Mouse (Mus musculus) erythroblast, embryonic 14.5 days (primary cell): ENCODE measurements around the gene Panx2. TPM values are rescaled to one million over a fixed set of nuclear protein-coding genes. Genes with fewer than 3 reads are reported as not detected.

Experiments used
- H3K27me3 ChIP-seq: 2 replicates; pipeline ENCODE4 v1.6.1; 2012; ENCODE audit warnings: inconsistent platforms; ENCODE audit not compliant: control insufficient read depth
- H3K36me3 ChIP-seq: 2 replicates; pipeline ENCODE4 v1.6.1; 2012; ENCODE audit warnings: mild to moderate bottlenecking, inconsistent platforms; ENCODE audit not compliant: control insufficient read depth
- H3K4me1 ChIP-seq: 2 replicates; pipeline ENCODE4 v1.6.1; 2012; ENCODE audit warnings: inconsistent platforms; ENCODE audit not compliant: control insufficient read depth
- H3K4me3 ChIP-seq: replicated peaks from 2 replicates; pipeline ENCODE3; 2012; ENCODE audit warnings: moderate library complexity, mild to moderate bottlenecking, inconsistent platforms
- H3K9me3 ChIP-seq: 2 replicates; pipeline ENCODE4 v1.6.1; 2012; ENCODE audit warnings: low read length, inconsistent platforms, mixed read lengths; ENCODE audit not compliant: control insufficient read depth
- GATA1 ChIP-seq: IDR thresholded peaks from 2 replicates; pipeline ENCODE4 v1.6.1; 2012; ENCODE audit warnings: low read length, inconsistent platforms, mixed read lengths
- TAL1 ChIP-seq: IDR thresholded peaks from 3 replicates; pipeline ENCODE4 v1.6.1; 2012; ENCODE audit warnings: low read length, inconsistent platforms, mixed read lengths
- polyA plus RNA-seq: library from polyadenylated mRNA; stranded (reverse); fragments of >175 nt; gene quantifications from 2 replicates; pipeline ENCODE4 v1.2.3, GENCODE M21; 2012

Gene Panx2
- polyA plus RNA-seq = not detected in 2 replicates

DNA sequence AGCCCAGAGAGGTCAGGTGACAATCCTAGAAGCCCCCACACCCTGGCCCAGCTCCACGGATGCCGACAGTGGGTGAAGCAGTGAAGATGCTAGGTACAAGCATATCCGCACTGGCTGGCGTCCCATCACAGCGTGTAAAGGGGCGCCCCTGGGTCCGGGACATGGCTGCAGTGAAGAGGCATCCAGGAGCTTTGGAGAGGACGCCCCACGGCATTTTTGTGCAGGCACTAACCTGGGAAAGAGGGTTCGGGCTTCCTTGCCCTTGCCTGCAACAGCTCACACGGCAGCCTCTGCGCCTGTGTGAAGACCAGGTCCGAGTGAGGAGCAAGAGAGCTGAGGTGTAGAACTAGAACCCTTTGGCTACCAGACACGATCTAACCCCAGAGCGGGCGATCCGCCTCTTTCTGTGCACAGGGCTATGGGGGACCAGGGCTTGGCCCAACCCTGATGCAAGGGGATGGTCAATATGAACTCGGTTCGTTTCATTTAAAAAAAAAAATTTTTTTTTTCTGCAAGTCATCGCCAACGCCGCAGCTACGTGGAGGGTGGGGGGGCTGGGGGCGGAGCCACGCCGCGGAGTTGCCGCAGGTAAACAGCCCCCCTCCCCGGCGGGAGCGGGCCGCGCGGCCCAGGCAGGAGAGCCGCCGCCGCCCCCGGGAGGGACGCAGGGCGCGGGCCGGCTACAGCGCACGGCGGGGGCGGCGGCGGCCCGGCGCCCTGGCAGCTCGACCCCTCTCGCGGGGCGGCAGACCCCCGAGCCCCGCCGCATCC is at the start of gene Panx2:
Gene Panx2 (plus strand): TSS at position 574 of the 771 bp plus-strand sequence.
- TF ChIP-seq GATA1 (no peak), TAL1 (no peak)
- Histone ChIP-seq H3K4me3 (no peak within 1 kb of the TSS), H3K4me1 (no peaks in the 10 kb centered on the region), H3K27me3 (peaks cover 71% of the 10 kb centered on the region), H3K9me3 (no peaks in the 10 kb centered on the region), H3K36me3 (no peaks in the 10 kb centered on the region)

DNA sequence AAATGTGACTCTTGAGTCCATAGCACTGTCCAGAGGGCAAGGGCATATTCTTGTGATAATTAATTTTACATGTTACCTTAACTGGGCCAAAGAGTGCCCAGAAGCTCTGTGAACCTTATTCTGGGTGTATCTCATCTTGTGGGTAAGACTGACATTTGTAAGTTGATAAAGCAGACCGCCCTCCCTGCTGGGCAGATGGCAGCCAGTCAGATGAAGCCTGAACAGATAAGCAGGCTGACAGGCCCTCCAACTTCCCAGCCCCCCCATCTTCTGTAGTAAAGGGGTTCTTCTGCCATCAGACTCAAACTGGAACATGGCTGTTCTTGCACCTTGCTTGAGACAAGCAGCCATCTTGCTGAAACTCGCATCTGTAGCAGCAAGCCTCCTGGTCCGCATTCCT is 42.8 kb upstream of the Panx2 start:
- no peak overlapping the region for H3K4me3 ChIP-seq

DNA sequence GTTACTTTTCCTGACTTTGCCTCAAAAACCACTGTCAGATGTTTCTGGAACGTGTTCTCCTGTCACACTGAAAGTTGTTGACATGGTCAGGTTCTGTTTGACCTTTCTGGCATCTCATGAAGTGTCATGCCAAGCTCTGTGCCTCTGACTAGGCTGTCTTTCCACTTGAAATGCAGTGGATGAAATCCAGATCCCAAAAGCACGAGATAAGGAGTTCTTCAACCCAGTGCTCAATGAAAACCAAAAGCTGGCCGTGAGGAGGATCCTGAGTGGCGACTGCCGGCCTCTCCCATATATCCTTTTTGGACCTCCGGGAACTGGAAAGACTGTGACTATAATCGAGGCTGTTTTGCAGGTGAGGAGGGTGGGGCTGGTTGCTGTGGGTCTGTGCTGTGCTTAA is 39.4 kb upstream of the Panx2 start:
- Histone ChIP-seq H3K9me3 (no peaks in the 10 kb centered on the region), H3K4me3 (no peak overlapping the region), H3K36me3 (no peaks in the 10 kb centered on the region), H3K4me1 (peaks cover 3% of the 10 kb centered on the region), H3K27me3 (no peaks in the 10 kb centered on the region)
- no peak for TF ChIP-seq GATA1
- TF ChIP-seq TAL1 = no peak

More for the DNA sequence above, 42.8 kb upstream of the Panx2 start:
- H3K9me3 ChIP-seq = no peaks in the 10 kb centered on the region
- H3K4me1 ChIP-seq = peaks cover 3% of the 10 kb centered on the region
- no peak for TF ChIP-seq GATA1
- no peak for TF ChIP-seq TAL1
- H3K36me3 ChIP-seq = no peaks in the 10 kb centered on the region
- no peaks in the 10 kb centered on the region for H3K27me3 ChIP-seq

GRCm38 (mm10) chr15:89020492-89020891 is 39.0 kb upstream of the Panx2 start:
- no peaks in the 10 kb centered on the region for H3K27me3 ChIP-seq
- H3K4me1 ChIP-seq = peaks cover 3% of the 10 kb centered on the region
- H3K4me3 ChIP-seq = no peak overlapping the region
- TF ChIP-seq TAL1 = no peak
- no peak for TF ChIP-seq GATA1
- no peaks in the 10 kb centered on the region for H3K9me3 ChIP-seq
- H3K36me3 ChIP-seq = no peaks in the 10 kb centered on the region

DNA sequence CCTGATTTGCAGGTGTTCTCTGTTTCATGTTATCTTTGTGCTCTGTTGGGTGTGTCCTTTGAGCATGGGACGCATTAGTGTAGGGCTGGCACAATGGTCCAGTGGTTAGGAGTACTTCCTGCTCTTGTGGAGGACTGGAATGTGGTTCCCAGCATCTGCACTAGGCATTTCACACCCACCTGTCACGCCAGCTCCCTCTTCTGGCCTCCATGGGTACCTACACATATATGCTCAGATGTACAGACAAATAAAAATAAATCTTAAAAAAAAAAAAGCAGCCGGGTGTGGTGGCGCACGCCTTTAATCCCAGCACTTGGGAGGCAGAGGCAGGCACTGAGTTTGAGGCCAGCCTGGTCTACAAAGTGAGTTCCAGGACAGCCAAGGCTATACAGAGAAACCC is 15.2 kb upstream of the Panx2 start:
- H3K36me3 ChIP-seq = no peaks in the 10 kb centered on the region
- TF ChIP-seq GATA1 (no peak), TAL1 (no peak)
- H3K4me1 ChIP-seq = no peaks in the 10 kb centered on the region
- H3K4me3 ChIP-seq = no peak overlapping the region
- no peaks in the 10 kb centered on the region for H3K9me3 ChIP-seq
- H3K27me3 ChIP-seq = no peaks in the 10 kb centered on the region

DNA sequence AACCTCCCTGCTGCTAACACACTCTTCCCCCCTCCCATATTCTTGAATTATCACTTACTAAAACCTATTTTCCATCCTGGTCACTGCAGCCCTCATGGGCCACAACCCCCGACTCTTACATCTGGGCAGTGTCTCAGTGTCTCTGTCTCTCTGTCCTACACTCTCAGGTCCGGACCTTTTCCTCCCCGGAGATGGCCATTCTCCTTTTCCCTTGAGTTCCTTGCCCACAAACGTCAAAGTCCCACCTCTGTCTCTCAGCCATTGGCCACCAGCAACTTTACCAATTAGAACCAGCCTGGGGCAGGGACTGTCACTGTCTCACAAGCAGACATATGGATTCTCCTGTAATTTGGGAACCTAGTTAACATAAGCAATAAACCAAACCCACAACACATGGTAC is 13.2 kb upstream of the Panx2 start:
- Histone ChIP-seq H3K4me1 (no peaks in the 10 kb centered on the region), H3K36me3 (no peaks in the 10 kb centered on the region), H3K27me3 (no peaks in the 10 kb centered on the region), H3K9me3 (no peaks in the 10 kb centered on the region), H3K4me3 (no peak overlapping the region)
- TF ChIP-seq GATA1 (no peak), TAL1 (no peak)

DNA sequence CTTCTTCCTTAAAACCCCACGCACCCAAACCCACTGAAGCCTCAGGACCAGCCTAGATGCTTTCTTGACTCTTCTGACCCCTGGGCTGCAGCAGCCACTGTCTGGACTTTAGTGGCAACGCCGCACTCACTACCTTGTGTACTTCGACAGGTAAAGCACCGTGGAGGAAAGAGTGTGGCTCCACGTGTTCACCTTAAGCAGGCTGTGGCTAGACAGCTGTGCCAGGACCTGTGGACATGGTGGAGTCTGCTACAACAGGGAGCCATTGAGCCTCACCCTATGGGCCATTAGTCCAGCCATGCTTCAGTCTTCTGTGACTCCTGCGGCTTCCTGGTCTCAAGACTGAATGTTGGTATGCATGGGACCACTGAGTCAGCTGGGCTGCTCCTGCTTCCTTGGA is 4.9 kb upstream of the Panx2 start:
- Histone ChIP-seq H3K27me3 (peaks cover 30% of the 10 kb centered on the region), H3K4me1 (no peaks in the 10 kb centered on the region), H3K36me3 (no peaks in the 10 kb centered on the region), H3K4me3 (no peak overlapping the region), H3K9me3 (no peaks in the 10 kb centered on the region)
- TF ChIP-seq GATA1 = no peak
- no peak for TF ChIP-seq TAL1

GRCm38 (mm10) chr15:89058736-89059135 is 798 bp upstream of the Panx2 start:
- TF ChIP-seq GATA1 = no peak
- Histone ChIP-seq H3K4me3 (no peak overlapping the region), H3K27me3 (peaks cover 65% of the 10 kb centered on the region), H3K36me3 (no peaks in the 10 kb centered on the region), H3K4me1 (no peaks in the 10 kb centered on the region), H3K9me3 (no peaks in the 10 kb centered on the region)

DNA sequence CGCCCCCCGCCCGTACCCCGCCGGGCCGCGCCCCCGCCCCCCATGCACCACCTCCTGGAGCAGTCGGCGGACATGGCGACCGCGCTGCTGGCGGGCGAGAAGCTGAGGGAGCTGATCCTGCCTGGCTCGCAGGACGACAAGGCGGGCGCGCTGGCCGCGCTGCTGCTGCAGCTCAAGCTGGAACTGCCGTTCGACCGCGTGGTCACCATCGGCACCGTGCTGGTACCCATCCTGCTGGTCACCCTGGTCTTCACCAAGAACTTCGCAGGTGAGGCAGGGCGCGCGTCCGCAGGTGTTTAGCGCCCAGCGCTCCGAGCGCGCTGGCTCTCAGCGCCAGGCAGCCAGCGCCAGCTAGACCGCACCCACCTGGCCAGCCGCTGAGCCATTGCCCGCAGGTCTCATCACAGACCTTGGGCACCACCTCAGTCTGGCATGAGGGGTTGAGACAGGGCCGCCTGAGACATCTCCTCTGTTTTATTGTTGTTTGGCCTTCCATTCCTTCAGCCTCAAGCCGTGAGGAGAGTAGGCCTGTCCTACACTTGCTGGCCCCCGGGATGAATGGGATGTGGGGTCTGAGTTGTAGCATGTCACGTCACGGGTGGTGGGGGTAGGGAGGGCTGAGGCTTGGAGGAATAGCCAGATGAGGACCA is 623 bp downstream of the Panx2 start:
- Histone ChIP-seq H3K4me1 (no peaks in the 10 kb centered on the region), H3K9me3 (no peaks in the 10 kb centered on the region), H3K27me3 (peaks cover 75% of the 10 kb centered on the region), H3K36me3 (no peaks in the 10 kb centered on the region), H3K4me3 (no peak overlapping the region)
- TF ChIP-seq TAL1 = no peak
- no peak for TF ChIP-seq GATA1
